Mouse (Mus musculus) heart, postnatal 0 days (tissue): ENCODE measurements at regions not wholly inside any gene's neighbourhood (a gene's known extent, or its start where the extent isn't known, plus 50 kb on each side); places are given as distances from the start of the nearest gene placed in this dataset.

ENCODE experiments used
- CTCF ChIP-seq: IDR thresholded peaks from 2 replicates; pipeline ENCODE4 v1.5.1; 2016; ENCODE audit warnings: antibody characterized with exemption, control low read depth, low read depth
- EP300 ChIP-seq: IDR thresholded peaks from 2 replicates; pipeline ENCODE4 v1.6.1; 2016; ENCODE audit warnings: antibody characterized with exemption, low read depth

- TF ChIP-seq CTCF (no peak), EP300 (no peak)
Measured at GRCm38 (mm10) chr1:42475629-42476028, 219.9 kb upstream of the Pou3f3 start.
